Mouse (Mus musculus): ENCODE measurements around the gene Gstm6. TPM values are rescaled to one million over a fixed set of nuclear protein-coding genes. Genes with fewer than 3 reads are reported as not detected.
A peak's percentile ranks its signal among the peaks of the same experiment; 100 is the strongest.

The Gstm6 gene
- polyA plus RNA-seq, 1 experiment, result 4.3 TPM

- no peaks in the 10 kb centered on the region for H3K36me3 ChIP-seq (ENCODE audit: control insufficient read depth, insufficient read depth, low read length)
- TF ChIP-seq CTCF (conservative IDR thresholded peaks at IDR 0.05; ENCODE audit: insufficient read depth, insufficient read length, low read depth, low read length) (no peak), POLR2A (IDR thresholded peaks at IDR 0.05; ENCODE audit: low read depth, low read length) (no peak)
- H3K27me3 ChIP-seq (replicated peaks; ENCODE audit: control insufficient read depth, insufficient read depth, low read length), result no peaks in the 10 kb centered on the region
- 85% methylated on average over 4 of the region's 4 CpGs for WGBS
- H3K4me3 ChIP-seq (ENCODE audit: insufficient read depth, low read depth, low read length), result no peak overlapping the region
- H3K4me1 ChIP-seq (ENCODE audit: control insufficient read depth, insufficient read depth, low read length), result 0 out of 2 replicates have a peak, but pooled peaks cover 3% of the 10 kb centered on the region
- no peak overlapping the region for H3K27ac ChIP-seq (ENCODE audit: insufficient read depth, low read depth, low read length)
- no peak for DNase-seq
These were observed 2.3 kb downstream of the Gstm6 start for GRCm38 (mm10) chr3:107941261-107941660.

- TF ChIP-seq POLR2A (IDR thresholded peaks at IDR 0.05; ENCODE audit: low read depth, low read length), result no peak
- DNase-seq, result no peak
- H3K27ac ChIP-seq (ENCODE audit: insufficient read depth, low read depth, low read length), result no peak overlapping the region
- no peaks in the 10 kb centered on the region for H3K36me3 ChIP-seq (ENCODE audit: control insufficient read depth, insufficient read depth, low read length)
- 75% methylated on average over 7 of the region's 7 CpGs for WGBS
- H3K4me1 ChIP-seq (ENCODE audit: control insufficient read depth, insufficient read depth, low read length), result 0 out of 2 replicates have a peak, but pooled peaks cover 3% of the 10 kb centered on the region
- H3K4me3 ChIP-seq (ENCODE audit: insufficient read depth, low read depth, low read length), result no peak overlapping the region
- no peaks in the 10 kb centered on the region for H3K27me3 ChIP-seq (replicated peaks; ENCODE audit: control insufficient read depth, insufficient read depth, low read length)
These were observed 3.0 kb downstream of the Gstm6 start for GRCm38 (mm10) chr3:107940524-107940923.

GRCm38 (mm10) chr3:107939830-107940229, 3.7 kb downstream of the Gstm6 start:
- 91% methylated on average over 4 of the region's 4 CpGs for WGBS
- Histone ChIP-seq H3K36me3 (ENCODE audit: control insufficient read depth, insufficient read depth, low read length) (no peaks in the 10 kb centered on the region), H3K4me1 (ENCODE audit: control insufficient read depth, insufficient read depth, low read length) (0 out of 2 replicates have a peak, but pooled peaks cover 3% of the 10 kb centered on the region), H3K4me3 (ENCODE audit: insufficient read depth, low read depth, low read length) (no peak overlapping the region), H3K27me3 (replicated peaks; ENCODE audit: control insufficient read depth, insufficient read depth, low read length) (no peaks in the 10 kb centered on the region), H3K27ac (ENCODE audit: insufficient read depth, low read depth, low read length) (no peak overlapping the region)
- DNase-seq, result no peak
- TF ChIP-seq POLR2A (IDR thresholded peaks at IDR 0.05; ENCODE audit: low read depth, low read length) (no peak), CTCF (conservative IDR thresholded peaks at IDR 0.05; ENCODE audit: insufficient read depth, insufficient read length, low read depth, low read length) (no peak)

- Histone ChIP-seq H3K36me3 (ENCODE audit: control insufficient read depth, insufficient read depth, low read length) (no peaks in the 10 kb centered on the region), H3K4me3 (ENCODE audit: insufficient read depth, low read depth, low read length) (no peak overlapping the region), H3K27ac (ENCODE audit: insufficient read depth, low read depth, low read length) (no peak overlapping the region), H3K27me3 (replicated peaks; ENCODE audit: control insufficient read depth, insufficient read depth, low read length) (no peaks in the 10 kb centered on the region), H3K4me1 (ENCODE audit: control insufficient read depth, insufficient read depth, low read length) (0 out of 2 replicates have a peak, but pooled peaks cover 3% of the 10 kb centered on the region)
- TF ChIP-seq POLR2A (IDR thresholded peaks at IDR 0.05; ENCODE audit: low read depth, low read length) (no peak), CTCF (conservative IDR thresholded peaks at IDR 0.05; ENCODE audit: insufficient read depth, insufficient read length, low read depth, low read length) (peak; percentile 97)
- DNase-seq, result peak; percentile 83
- whole genome bisulfite sequencing, result 31% methylated on average over 3 of the region's 3 CpGs
These were observed 4.1 kb downstream of the Gstm6 start for GRCm38 (mm10) chr3:107939403-107939802.

DNA sequence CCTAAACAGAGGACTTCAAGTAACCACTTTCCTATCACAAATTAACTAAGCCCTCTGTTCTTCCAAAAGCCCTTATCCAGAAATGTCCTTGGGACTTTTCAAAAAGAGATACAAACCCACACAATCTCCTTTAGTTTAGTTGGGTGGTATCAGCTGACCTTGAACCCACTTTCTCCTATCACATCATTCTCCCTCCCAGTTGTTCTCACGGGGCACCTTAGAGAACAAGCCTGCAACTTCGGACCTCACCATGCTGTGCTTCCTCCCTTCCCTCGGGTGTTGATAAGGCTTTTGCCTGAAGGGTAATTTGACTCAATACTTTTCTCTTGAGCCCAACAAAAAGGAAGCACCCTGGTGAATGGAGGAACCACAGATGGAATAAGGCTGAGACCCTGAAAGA, 7.7 kb downstream of the Gstm6 start:
- no peaks in the 10 kb centered on the region for H3K36me3 ChIP-seq (ENCODE audit: control insufficient read depth, insufficient read depth, low read length)
- 68% methylated on average over 3 of the region's 3 CpGs for WGBS
- TF ChIP-seq CTCF (conservative IDR thresholded peaks at IDR 0.05; ENCODE audit: insufficient read depth, insufficient read length, low read depth, low read length) (no peak), POLR2A (IDR thresholded peaks at IDR 0.05; ENCODE audit: low read depth, low read length) (no peak)

GRCm38 (mm10) chr3:107935268-107935667, 8.3 kb downstream of the Gstm6 start:
- H3K4me3 ChIP-seq (ENCODE audit: insufficient read depth, low read depth, low read length), result no peak overlapping the region
- no peaks in the 10 kb centered on the region for H3K27me3 ChIP-seq (replicated peaks; ENCODE audit: control insufficient read depth, insufficient read depth, low read length)
- peaks cover 7% of the 10 kb centered on the region; the same call in 1 of the 2 replicates for H3K4me1 ChIP-seq (ENCODE audit: control insufficient read depth, insufficient read depth, low read length)
- H3K36me3 ChIP-seq (ENCODE audit: control insufficient read depth, insufficient read depth, low read length), result no peaks in the 10 kb centered on the region
- H3K27ac ChIP-seq (ENCODE audit: insufficient read depth, low read depth, low read length), result no peak overlapping the region
- 77% methylated on average over 3 of the region's 3 CpGs for WGBS
- no peak for DNase-seq
- TF ChIP-seq POLR2A (IDR thresholded peaks at IDR 0.05; ENCODE audit: low read depth, low read length), result no peak
- no peak for TF ChIP-seq CTCF (conservative IDR thresholded peaks at IDR 0.05; ENCODE audit: insufficient read depth, insufficient read length, low read depth, low read length)

More for the DNA sequence above, 7.7 kb downstream of the Gstm6 start:
- Histone ChIP-seq H3K27ac (ENCODE audit: insufficient read depth, low read depth, low read length) (no peak overlapping the region), H3K27me3 (replicated peaks; ENCODE audit: control insufficient read depth, insufficient read depth, low read length) (no peaks in the 10 kb centered on the region), H3K4me3 (ENCODE audit: insufficient read depth, low read depth, low read length) (no peak overlapping the region), H3K4me1 (ENCODE audit: control insufficient read depth, insufficient read depth, low read length) (peaks cover 7% of the 10 kb centered on the region; the same call in 1 of the 2 replicates)
- DNase-seq, result no peak

DNA sequence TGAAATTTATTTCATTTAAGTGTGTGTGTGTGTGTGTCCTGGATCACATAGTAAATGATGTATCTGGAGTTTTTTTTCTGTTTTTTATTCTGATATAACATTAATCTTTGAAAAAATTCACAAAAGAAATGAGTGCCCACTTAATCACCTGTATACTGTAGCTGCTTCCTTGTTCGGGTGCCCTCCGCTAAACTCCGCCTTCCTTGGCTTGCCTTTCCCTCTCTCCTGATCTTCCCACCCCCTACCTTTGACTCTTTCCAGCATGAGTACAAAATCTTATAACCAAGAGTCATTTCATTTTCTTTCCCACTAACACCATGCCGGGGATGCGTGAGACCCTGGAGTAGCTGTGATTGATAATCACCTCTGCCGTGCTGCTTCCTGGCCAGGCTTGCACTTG, 11.4 kb downstream of the Gstm6 start:
- WGBS, result 61% methylated on average over 6 of the region's 6 CpGs
- Histone ChIP-seq H3K36me3 (ENCODE audit: control insufficient read depth, insufficient read depth, low read length) (no peaks in the 10 kb centered on the region), H3K27me3 (replicated peaks; ENCODE audit: control insufficient read depth, insufficient read depth, low read length) (no peaks in the 10 kb centered on the region), H3K27ac (ENCODE audit: insufficient read depth, low read depth, low read length) (no peak overlapping the region), H3K4me3 (ENCODE audit: insufficient read depth, low read depth, low read length) (no peak overlapping the region), H3K4me1 (ENCODE audit: control insufficient read depth, insufficient read depth, low read length) (peaks cover 4% of the 10 kb centered on the region; the same call in 1 of the 2 replicates)
- TF ChIP-seq POLR2A (IDR thresholded peaks at IDR 0.05; ENCODE audit: low read depth, low read length) (no peak), CTCF (conservative IDR thresholded peaks at IDR 0.05; ENCODE audit: insufficient read depth, insufficient read length, low read depth, low read length) (no peak)
- DNase-seq, result peak; percentile 71
